Mouse (Mus musculus) E14TG2a.4 (cell line): Measurements from ENCODE around the gene Cd209d.
"Not testable (repeated sequence)": the region's sequence is repeated elsewhere in the genome, so short reads cannot be mapped to it uniquely, and the experiment has no call there.

ENCODE experiments used
- H3K27me3 ChIP-seq: 2 replicates; pipeline ENCODE4 v1.6.1; 2014; ENCODE audit warnings: low read length, control low read depth; ENCODE audit not compliant: insufficient read depth
- H3K36me3 ChIP-seq: 2 replicates; pipeline ENCODE4 v1.6.1; 2014; ENCODE audit warnings: low read length, control low read depth; ENCODE audit not compliant: insufficient read depth
- H3K4me1 ChIP-seq: replicated peaks from 2 replicates; pipeline ENCODE4 v1.6.1; 2014; ENCODE audit warnings: low read depth, low read length, control low read depth
- H3K4me3 ChIP-seq: replicated peaks from 2 replicates; pipeline ENCODE4 v1.5.1; 2014; ENCODE audit warnings: mild to moderate bottlenecking, low read length
- H3K9me3 ChIP-seq: 2 replicates; pipeline ENCODE4 v1.6.1; 2014; ENCODE audit warnings: low read length, control low read depth
- CTCF ChIP-seq: conservative IDR thresholded peaks from 2 replicates; pipeline ENCODE4 v1.5.1; 2014; ENCODE audit warnings: low read length
- NANOG ChIP-seq: IDR thresholded peaks from 2 replicates; pipeline ENCODE4 v1.6.1; 2014; ENCODE audit warnings: borderline replicate concordance, low read length, mixed read lengths
- POU5F1 ChIP-seq: IDR thresholded peaks from 2 replicates; pipeline ENCODE4 v1.6.1; 2014; ENCODE audit warnings: low read length, borderline replicate concordance

Cd209d gene

GRCm38 (mm10) chr8:3878455-3878854 is at the start of gene Cd209d:
Cd209d (minus strand) TSS chr8:3878555.
- Histone ChIP-seq H3K4me3 (no peak within 1 kb of the TSS), H3K36me3 (no peaks in the 10 kb centered on the region), H3K4me1 (no peaks in the 10 kb centered on the region), H3K9me3 (no peaks in the 10 kb centered on the region), H3K27me3 (no peaks in the 10 kb centered on the region)
- TF ChIP-seq POU5F1 (no peak), NANOG (no peak), CTCF (no peak)

DNA sequence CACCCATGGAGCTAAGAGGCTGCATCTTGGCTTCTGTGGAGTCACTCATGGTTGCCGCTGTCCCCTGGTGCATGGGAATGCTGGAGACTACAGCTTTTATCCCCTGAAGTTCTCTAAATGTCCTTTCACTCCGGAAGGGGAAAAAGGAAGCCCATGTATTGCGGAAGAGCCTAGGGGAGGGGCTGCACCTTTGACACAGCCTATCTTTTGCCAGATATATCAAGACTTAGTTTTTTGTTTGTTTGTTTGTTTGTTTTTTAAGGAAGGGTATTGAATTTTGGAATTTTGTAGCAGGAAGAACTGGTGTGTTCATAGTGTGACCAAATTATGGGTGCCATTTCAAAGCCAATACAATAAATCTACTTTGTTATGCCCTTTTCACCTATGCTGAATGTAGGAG is 48.4 kb upstream of the Cd209d start, which contains the start of gene Cd209b:
Cd209b (minus strand) TSS at position 101 of the 400 bp plus-strand sequence.
- Histone ChIP-seq H3K27me3 (no peaks in the 10 kb centered on the region), H3K36me3 (no peaks in the 10 kb centered on the region), H3K4me1 (no peaks in the 10 kb centered on the region), H3K9me3 (no peaks in the 10 kb centered on the region), H3K4me3 (no peak within 1 kb of the TSS)
- TF ChIP-seq NANOG = no peak
- no peak for TF ChIP-seq POU5F1
- no peak for TF ChIP-seq CTCF

DNA sequence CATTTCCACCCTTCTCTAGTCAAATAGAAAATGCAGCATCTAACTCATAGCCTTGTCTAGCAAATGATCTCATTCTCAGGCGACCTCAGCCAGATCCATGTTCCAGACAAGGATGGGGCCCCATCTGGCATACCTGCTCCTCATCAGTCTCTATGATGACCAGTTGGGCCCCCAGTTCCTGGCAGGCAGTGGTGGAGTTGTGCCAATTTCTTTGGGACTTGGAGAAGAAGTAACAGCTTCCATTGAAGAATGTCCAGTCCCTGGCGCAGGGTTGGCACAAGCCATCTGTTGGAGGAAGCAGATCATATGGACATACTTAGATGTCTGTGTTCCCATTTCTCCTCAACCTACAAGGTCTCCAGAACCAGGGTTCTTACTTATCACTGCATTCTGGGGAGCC is 2.2 kb downstream of the Cd209d start:
- no peak for TF ChIP-seq NANOG
- no peak for TF ChIP-seq CTCF
- no peak for TF ChIP-seq POU5F1
- Histone ChIP-seq H3K4me3 (no peak overlapping the region), H3K36me3 (no peaks in the 10 kb centered on the region), H3K27me3 (no peaks in the 10 kb centered on the region), H3K9me3 (no peaks in the 10 kb centered on the region), H3K4me1 (no peaks in the 10 kb centered on the region)

DNA sequence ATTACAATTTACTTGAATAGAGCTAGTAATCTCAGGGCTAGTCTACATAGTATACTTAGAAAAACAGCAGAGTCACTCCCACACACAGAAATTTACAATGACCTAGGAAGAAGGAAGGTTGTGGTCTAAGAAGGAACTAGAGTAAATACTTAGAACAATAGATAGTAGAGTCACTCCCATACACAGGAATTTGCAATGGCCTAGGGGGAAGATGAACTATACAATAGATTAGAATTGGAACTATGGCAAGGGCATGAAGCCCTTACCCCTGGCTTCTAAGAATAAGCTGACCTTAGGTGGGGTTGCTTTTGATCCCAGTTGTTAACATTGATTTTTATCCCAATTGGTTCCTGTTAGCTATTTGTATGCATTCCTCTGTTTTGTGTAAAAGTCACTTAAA is 15.6 kb downstream of the Cd209d start:
- not testable (repeated sequence) for H3K4me3 ChIP-seq, H3K36me3 ChIP-seq, H3K27me3 ChIP-seq, H3K4me1 ChIP-seq
- TF ChIP-seq NANOG = peak; percentile 48; the same call in 1 of the 2 replicates
- peaks cover 18% of the 10 kb centered on the region; the same call in 1 of the 2 replicates for H3K9me3 ChIP-seq

DNA sequence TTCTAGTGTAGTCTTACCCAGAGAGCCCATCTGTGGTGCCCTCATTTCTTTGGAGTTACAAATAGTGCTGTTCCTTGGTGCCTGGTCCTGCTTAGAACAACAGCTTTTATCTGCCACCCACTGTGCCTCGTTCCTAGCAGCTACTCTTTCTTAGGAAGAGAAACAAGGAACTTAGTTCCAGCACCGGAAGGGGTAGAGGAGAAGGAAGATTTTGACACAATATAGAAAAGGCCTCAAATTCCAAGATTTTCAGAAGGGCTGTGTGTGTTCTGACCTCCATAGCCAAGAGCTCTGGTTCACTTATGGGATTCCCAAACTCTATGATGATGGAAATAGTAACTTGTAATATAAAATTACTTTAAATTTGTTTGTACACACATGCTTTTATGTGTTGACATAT is 24.1 kb downstream of the Cd209d start, which contains the start of gene Cd209e:
Cd209e (minus strand) TSS at position 101 of the 400 bp plus-strand sequence.
- no peaks in the 10 kb centered on the region for H3K36me3 ChIP-seq
- no peak within 1 kb of the TSS for H3K4me3 ChIP-seq
- H3K9me3 ChIP-seq = no peaks in the 10 kb centered on the region
- H3K27me3 ChIP-seq = no peaks in the 10 kb centered on the region
- no peak for TF ChIP-seq NANOG
- TF ChIP-seq CTCF = no peak
- no peak for TF ChIP-seq POU5F1
- no peaks in the 10 kb centered on the region for H3K4me1 ChIP-seq
